Mouse (Mus musculus): Measurements from ENCODE around the gene Nutf2-ps1. TPM values are rescaled to one million over a fixed set of nuclear protein-coding genes. Genes with fewer than 3 reads are reported as not detected.
"Not testable (repeated sequence)": the region's sequence is repeated elsewhere in the genome, so short reads cannot be mapped to it uniquely, and the experiment has no call there.

Nutf2-ps1 gene
- 316 and 335 TPM in 2 replicates for polyA plus RNA-seq (2015; fragmentation: Nextera tagmentation; extraction: Ambion mirVana)

GRCm38 (mm10) chr19:53588968-53589367, at the start of gene Nutf2-ps1:
Gene Nutf2-ps1 (minus strand): TSS chr19:53589068.
- not testable (repeated sequence) for H3K4me3 ChIP-seq (replicated peaks); H3K36me3 ChIP-seq; ATAC-seq; H3K4me2 ChIP-seq (replicated peaks); H3K27ac ChIP-seq; H3K9ac ChIP-seq (replicated peaks); H3K4me1 ChIP-seq (replicated peaks); H3K27me3 ChIP-seq
- WGBS: 95% methylated on average over 7 of the region's 7 CpGs
- H3K9me3 ChIP-seq: peaks cover 24% of the 10 kb centered on the region

GRCm38 (mm10) chr19:53638041-53638440, 49.2 kb upstream of the Nutf2-ps1 start:
- Histone ChIP-seq H3K36me3 (peaks cover 72% of the 10 kb centered on the region), H3K27me3 (no peaks in the 10 kb centered on the region), H3K9me3 (no peaks in the 10 kb centered on the region), H3K27ac (no peak overlapping the region), H3K4me1 (replicated peaks) (no peaks in the 10 kb centered on the region), H3K9ac (replicated peaks) (no peak overlapping the region), H3K4me3 (replicated peaks) (no peak overlapping the region), H3K4me2 (replicated peaks) (no peak overlapping the region)
- ATAC-seq: no peak
- 92% methylated on average over 2 of the region's 2 CpGs for WGBS

GRCm38 (mm10) chr19:53621681-53622080, 32.8 kb upstream of the Nutf2-ps1 start:
- ATAC-seq: no peak

GRCm38 (mm10) chr19:53608921-53609320, 20.1 kb upstream of the Nutf2-ps1 start:
- no peak overlapping the region for H3K9ac ChIP-seq (replicated peaks)
- no peak overlapping the region for H3K27ac ChIP-seq
- H3K36me3 ChIP-seq: peaks cover 30% of the 10 kb centered on the region
- no peak overlapping the region for H3K4me2 ChIP-seq (replicated peaks)
- no peak overlapping the region for H3K4me3 ChIP-seq (replicated peaks)
- H3K27me3 ChIP-seq: no peaks in the 10 kb centered on the region
- H3K9me3 ChIP-seq: no peaks in the 10 kb centered on the region
- peaks cover 8% of the 10 kb centered on the region for H3K4me1 ChIP-seq (replicated peaks)
- 48% methylated on average over 6 of the region's 6 CpGs for WGBS
- peak; percentile 55; the same call in 1 of the 2 replicates for ATAC-seq

More at GRCm38 (mm10) chr19:53621681-53622080, 32.8 kb upstream of the Nutf2-ps1 start:
- no peaks in the 10 kb centered on the region for H3K4me1 ChIP-seq (replicated peaks)
- no peak overlapping the region for H3K4me2 ChIP-seq (replicated peaks)
- no peak overlapping the region for H3K4me3 ChIP-seq (replicated peaks)
- H3K9me3 ChIP-seq: no peaks in the 10 kb centered on the region
- 94% methylated on average over 13 of the region's 13 CpGs for WGBS
- H3K27me3 ChIP-seq: no peaks in the 10 kb centered on the region
- peaks cover 74% of the 10 kb centered on the region for H3K36me3 ChIP-seq
- H3K27ac ChIP-seq: no peak overlapping the region
- no peak overlapping the region for H3K9ac ChIP-seq (replicated peaks)

- H3K27me3 ChIP-seq: no peaks in the 10 kb centered on the region
- H3K36me3 ChIP-seq: peaks cover 9% of the 10 kb centered on the region
- peaks cover 23% of the 10 kb centered on the region for H3K4me1 ChIP-seq (replicated peaks)
- no peak for ATAC-seq
- H3K9me3 ChIP-seq: no peaks in the 10 kb centered on the region
- peak overlapping the region; percentile 91 for H3K4me2 ChIP-seq (replicated peaks)
- WGBS: 11% methylated on average over 11 of the region's 11 CpGs
- peak overlapping the region; percentile 85 for H3K9ac ChIP-seq (replicated peaks)
- H3K4me3 ChIP-seq (replicated peaks): peak overlapping the region; percentile 95
- H3K27ac ChIP-seq: peak overlapping the region; percentile 98
These were observed 12.4 kb upstream of the Nutf2-ps1 start for GRCm38 (mm10) chr19:53601363-53601655.

DNA sequence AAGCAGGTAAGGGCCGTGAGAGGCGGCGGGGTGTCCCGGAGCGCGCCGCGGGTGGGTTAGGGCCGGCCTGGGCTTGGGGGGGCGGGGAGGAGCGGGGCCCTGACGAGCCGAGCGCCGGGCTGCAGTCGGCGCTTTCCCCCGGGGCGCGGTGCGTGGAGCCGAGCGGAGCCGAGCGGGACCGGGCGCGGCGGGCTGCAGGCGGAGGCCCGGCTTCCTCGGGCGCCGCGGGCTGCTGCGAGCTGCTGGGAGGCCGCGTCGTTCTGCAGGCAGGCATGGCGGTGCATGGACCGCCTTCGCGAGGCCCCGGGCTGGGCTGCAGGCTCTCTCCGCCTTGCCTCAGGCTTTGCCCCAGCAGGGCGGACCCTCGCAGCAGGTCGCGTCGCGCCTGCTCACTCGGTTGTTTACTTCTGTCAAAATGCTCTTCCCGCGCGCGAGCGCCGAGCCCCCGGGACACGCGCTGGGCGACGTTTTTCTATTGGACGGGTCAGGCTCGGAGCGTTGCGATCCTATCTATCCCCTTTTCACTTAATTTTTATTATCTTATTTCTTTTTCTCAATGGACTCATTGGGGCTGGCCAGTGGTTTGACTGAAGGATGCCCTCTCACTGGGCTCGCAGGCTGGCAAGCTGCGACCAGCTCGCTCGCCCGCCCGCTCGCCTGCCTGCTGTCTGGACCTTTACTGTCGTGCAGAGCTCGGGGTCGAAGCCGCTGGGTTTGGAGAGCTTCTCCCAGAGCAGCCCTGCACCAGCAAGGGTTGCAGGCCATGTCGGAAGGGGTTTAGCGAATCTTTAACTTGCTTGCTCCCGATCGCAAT, 11.9 kb upstream of the Nutf2-ps1 start:
- peak overlapping the region; percentile 95 for H3K4me3 ChIP-seq (replicated peaks)
- peak overlapping the region; percentile 85 for H3K9ac ChIP-seq (replicated peaks)
- WGBS: under 1% methylated on average over 77 of the region's 82 CpGs

DNA sequence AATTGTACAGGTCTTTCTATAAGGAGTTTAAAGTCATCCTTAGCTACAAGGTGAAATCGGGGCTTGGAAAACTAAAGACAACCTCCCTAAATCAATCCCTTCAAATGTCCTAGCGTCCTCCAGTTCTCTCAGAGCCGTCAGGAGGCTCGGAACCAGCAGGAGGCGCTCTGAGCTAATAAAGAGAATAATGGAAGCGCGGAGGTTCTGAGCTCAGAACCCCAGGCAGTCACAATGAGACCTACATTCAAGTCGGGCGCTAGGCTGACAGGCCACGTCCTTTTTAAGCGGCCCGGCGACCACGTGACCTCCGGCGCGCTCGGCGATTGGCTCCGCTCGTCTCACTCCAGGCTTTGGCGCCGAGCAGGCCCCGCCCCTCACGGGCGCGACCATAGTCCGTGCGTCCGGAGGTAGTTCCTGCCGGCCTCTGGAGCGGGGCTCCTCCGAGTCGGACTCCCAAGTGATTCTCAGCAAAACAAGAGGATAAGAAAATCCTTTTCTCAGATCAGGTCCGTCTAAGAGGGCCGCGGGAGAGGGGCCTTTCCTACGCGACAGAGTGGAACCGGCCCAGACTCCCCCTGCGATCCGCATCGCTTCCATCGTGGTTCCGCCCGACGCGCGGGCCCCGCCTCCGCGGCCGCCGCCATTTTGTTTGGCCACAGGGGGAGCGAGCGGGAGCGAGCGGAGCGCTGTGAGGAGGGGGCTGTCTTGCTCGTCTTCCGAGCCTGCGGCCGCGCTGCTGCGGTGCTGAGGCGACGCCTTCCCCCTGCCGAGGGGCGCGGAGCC, 11.1 kb upstream of the Nutf2-ps1 start, which contains the start of gene Smc3:
TSS of gene Smc3 (plus strand) at position 642 of the 783 bp plus-strand sequence.
- Histone ChIP-seq H3K9ac (replicated peaks) (peak within 1 kb of the TSS; percentile 85), H3K9me3 (no peaks in the 10 kb centered on the region), H3K4me1 (replicated peaks) (peaks cover 23% of the 10 kb centered on the region), H3K27me3 (no peaks in the 10 kb centered on the region), H3K4me3 (replicated peaks) (peak within 1 kb of the TSS; percentile 95), H3K27ac (peak within 1 kb of the TSS; percentile 98), H3K4me2 (replicated peaks) (peak within 1 kb of the TSS; percentile 91), H3K36me3 (peaks cover 5% of the 10 kb centered on the region)
- peak; percentile 94 for ATAC-seq
- WGBS: under 1% methylated on average over 66 of the region's 70 CpGs

More for the DNA sequence above, 11.9 kb upstream of the Nutf2-ps1 start:
- H3K9me3 ChIP-seq: no peaks in the 10 kb centered on the region
- peak overlapping the region; percentile 91 for H3K4me2 ChIP-seq (replicated peaks)
- H3K36me3 ChIP-seq: peaks cover 5% of the 10 kb centered on the region
- peak; percentile 81 for ATAC-seq
- H3K27me3 ChIP-seq: no peaks in the 10 kb centered on the region
- peak overlapping the region; percentile 98 for H3K27ac ChIP-seq
- peaks cover 23% of the 10 kb centered on the region for H3K4me1 ChIP-seq (replicated peaks)

GRCm38 (mm10) chr19:53596723-53597474, 8.0 kb upstream of the Nutf2-ps1 start:
- ATAC-seq: no peak
- Histone ChIP-seq H3K4me3 (replicated peaks) (no peak overlapping the region), H3K9ac (replicated peaks) (no peak overlapping the region), H3K36me3 (no peaks in the 10 kb centered on the region), H3K27me3 (no peaks in the 10 kb centered on the region), H3K4me1 (replicated peaks) (peaks cover 8% of the 10 kb centered on the region), H3K9me3 (no peaks in the 10 kb centered on the region), H3K4me2 (replicated peaks) (no peak overlapping the region), H3K27ac (no peak overlapping the region)
- 51% methylated on average over 7 of the region's 7 CpGs for WGBS

DNA sequence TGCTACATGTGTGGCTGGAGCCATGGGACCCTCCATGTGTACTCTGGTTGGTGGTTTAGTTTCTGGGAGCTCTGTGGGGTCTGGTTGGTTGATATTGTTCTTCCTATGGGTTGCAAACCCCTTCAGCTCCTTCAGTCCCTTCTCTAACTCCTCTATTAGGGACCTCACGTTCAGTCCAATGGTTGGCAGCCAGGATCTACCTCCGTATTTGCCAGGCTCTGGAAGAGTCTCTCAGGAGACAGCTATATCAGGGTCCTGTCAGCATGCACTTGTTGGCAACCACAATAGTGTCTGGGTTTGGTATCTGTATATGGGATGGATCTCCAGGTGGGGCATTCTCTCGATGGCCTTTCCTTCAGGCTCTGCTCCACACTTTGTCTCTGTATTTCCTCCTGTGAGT, 1.2 kb downstream of the Nutf2-ps1 start:
- H3K27ac ChIP-seq; ATAC-seq; H3K27me3 ChIP-seq; H3K9ac ChIP-seq (replicated peaks); H3K4me3 ChIP-seq (replicated peaks); H3K4me1 ChIP-seq (replicated peaks); H3K4me2 ChIP-seq (replicated peaks); H3K36me3 ChIP-seq: not testable (repeated sequence)
- 92% methylated on average over 3 of the region's 3 CpGs for WGBS
- H3K9me3 ChIP-seq: peaks cover 27% of the 10 kb centered on the region

DNA sequence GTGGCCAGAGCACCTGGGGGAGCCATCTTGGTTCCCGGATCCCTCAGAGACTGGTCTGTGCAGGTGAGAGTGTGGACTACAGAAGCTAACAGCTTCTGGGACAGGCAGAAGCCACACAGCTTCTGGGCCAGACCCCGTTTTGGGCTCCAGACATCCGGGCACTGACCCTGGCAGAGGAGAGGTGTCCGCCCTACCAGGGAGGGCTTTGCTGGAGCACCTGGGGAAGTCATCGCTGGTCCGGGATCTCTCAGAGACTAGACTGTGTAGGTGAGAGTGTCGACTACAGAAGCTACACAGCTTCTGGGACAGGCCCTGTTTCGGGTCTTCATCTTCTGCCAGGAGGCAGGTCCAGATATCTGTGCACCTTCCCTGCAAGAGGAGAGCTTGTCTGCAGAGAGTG, 8.6 kb downstream of the Nutf2-ps1 start:
- H3K9me3 ChIP-seq: peaks cover 16% of the 10 kb centered on the region
- H3K4me2 ChIP-seq (replicated peaks); H3K27ac ChIP-seq; H3K27me3 ChIP-seq; H3K9ac ChIP-seq (replicated peaks); H3K4me1 ChIP-seq (replicated peaks); H3K4me3 ChIP-seq (replicated peaks); ATAC-seq; H3K36me3 ChIP-seq: not testable (repeated sequence)
- WGBS: 91% methylated on average over 8 of the region's 8 CpGs

- ATAC-seq: peak; percentile 76
- peaks cover 10% of the 10 kb centered on the region; the same call in 1 of the 2 replicates for H3K4me1 ChIP-seq (replicated peaks)
- H3K9ac ChIP-seq (replicated peaks): no peak overlapping the region
- H3K36me3 ChIP-seq: no peaks in the 10 kb centered on the region
- H3K9me3 ChIP-seq: 0 out of 2 replicates have a peak, but pooled peaks cover under 1% of the 10 kb centered on the region
- H3K4me2 ChIP-seq (replicated peaks): no peak overlapping the region
- H3K27me3 ChIP-seq: no peaks in the 10 kb centered on the region
- no peak overlapping the region for H3K27ac ChIP-seq
- WGBS: 14% methylated on average over 8 of the region's 8 CpGs
- H3K4me3 ChIP-seq (replicated peaks): no peak overlapping the region
These were observed 10.1 kb downstream of the Nutf2-ps1 start for GRCm38 (mm10) chr19:53578597-53579252.
